Mouse (Mus musculus) neural tube, embryonic 10.5 days (tissue): ENCODE results near the gene Tesk2.
"Not testable (repeated sequence)": the region's sequence is repeated elsewhere in the genome, so short reads cannot be mapped to it uniquely, and the experiment has no call there.

ENCODE experiments used
- DNase-seq: peaks from one replicate; pipeline ENCODE4 v3.0.0-alpha.2; 2017; ENCODE audit warnings: low spot score; ENCODE audit errors: extremely low spot score

Tesk2 gene

DNA sequence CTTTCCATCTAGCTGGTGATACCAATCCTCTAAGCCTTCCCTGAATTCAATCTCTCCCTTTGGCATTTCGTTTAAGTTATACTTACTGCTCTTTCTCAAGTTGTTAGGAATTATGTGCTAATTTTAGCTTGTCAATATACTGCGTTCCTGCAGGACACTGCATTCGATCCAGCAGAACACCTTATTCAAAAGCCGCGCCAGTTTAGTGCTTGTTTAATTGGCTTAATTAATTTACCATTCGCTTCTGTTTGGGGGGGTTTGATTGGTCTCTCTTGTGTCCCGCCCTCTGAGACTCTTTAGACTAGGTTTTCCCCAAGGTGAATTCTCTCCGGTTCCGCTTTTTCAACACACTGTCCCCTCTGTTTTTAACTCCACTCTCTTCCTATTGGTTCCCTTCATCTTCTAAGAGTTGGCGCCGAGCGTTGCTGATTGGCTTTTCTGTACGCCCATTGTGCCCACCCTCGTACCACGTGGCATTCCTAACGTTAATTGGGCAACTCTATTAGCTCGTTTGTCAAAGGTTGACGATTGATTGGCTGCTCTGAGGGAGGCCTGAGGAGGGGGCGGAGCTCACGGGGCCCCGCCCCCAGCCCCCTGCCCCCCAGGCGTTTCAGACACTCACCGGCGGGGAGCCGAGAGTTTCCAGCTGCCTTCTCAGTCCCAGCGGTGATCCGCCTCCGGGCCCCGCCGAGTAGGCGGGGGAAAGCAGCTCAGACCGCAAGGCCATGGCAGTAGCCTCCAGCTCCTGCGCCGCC, at the start of gene Tesk2:
Gene Tesk2, plus strand, starts transcription at position 606 of the 755 bp plus-strand sequence.
- peak; percentile 91 for DNase-seq

DNA sequence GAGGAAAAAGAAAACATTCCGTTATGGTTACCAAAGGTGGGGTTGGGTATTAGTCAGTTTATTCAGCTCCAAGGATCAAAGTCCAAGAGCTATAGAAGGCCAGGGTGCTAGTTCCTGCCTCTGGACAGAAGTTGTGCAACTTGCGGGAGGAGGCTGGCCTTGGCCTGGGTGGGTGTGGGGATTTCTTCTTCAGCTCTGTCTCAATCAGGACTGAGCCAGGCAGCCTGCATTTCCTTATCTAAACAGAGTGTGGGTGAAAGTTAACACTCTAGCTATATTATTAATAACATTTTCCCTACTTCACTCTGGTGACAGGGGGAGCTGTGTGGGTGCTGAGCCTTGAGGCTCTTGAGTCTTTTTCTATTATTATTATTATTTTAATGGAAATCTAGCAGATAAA, 48.0 kb upstream of the Tesk2 start:
- no peak for DNase-seq

DNA sequence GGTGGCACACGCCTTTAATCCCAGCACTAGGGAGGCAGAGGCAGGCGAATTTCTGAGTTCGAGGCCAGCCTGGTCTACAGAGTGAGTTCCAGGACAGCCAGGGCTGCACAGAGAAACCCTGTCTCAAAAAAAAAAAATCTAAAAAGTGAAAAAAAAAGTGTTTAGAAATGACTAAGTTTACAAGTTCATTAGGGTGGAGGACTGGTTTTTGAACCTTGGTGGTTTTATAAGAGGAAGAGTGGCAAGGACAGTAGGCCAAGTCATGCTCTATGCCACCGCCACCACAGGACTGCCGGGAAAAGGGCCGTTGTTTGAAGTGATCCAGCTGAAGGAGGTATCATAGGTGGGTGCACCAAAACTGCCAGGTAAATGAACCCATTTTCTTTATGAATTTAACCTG, 46.0 kb upstream of the Tesk2 start:
- not testable (repeated sequence) for DNase-seq

DNA sequence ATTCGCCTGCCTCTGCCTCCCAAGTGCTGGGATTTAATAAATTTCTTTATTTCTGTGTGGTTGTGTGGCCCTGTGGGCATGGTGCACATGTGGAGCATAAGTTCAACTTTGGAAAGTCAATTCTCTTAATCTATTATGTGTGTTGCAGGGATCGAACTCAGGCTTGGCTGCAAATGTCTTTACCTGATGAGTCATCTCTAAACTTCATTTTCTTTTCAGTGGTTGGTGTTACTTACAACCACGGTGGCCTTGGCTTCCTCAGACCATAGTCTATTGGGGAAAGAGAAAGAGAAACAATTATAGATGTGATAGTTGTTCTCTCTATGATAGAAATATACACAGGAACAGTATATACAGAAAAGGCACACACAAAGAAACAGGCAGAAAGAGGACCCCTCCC, 44.7 kb upstream of the Tesk2 start:
- DNase-seq, result no peak

DNA sequence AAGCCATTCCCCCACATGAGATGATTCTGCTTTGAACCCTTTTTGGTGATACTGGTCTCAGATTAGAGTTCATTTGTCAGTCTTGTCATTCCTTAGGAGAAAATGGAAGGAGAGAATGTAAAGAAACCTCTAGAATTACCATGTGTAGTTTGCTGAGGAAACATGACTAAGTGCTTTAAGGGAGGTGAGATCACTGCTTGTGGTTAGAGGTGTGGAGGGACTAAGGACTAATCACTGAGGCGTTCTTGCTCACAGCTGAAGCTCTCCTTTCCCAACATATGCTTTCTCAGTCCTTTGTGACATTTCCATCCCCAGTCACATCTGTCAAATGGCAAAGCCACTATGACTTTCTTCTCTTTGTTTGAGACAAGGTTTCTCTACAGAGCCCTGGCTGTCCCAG, 42.9 kb upstream of the Tesk2 start:
- no peak for DNase-seq

DNA sequence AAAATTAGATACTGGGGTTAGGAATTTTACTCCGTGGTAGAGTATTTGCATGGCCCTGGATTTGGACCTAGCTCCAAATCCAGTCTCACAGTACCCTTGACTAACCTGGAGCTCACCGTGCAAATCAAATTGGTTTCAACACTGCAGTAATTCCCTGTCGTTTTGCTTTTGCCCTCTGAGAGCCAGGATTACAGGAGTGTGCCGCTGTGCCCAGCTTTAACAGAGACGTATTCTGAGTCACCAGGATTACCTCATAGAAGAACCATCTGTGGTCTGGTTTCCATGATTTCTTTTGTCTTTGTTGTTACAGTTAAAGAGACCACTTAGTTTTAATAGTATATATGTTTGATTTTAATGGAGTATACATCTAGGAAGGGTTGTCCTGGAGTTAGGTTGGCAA, 41.6 kb upstream of the Tesk2 start:
- DNase-seq, result no peak

DNA sequence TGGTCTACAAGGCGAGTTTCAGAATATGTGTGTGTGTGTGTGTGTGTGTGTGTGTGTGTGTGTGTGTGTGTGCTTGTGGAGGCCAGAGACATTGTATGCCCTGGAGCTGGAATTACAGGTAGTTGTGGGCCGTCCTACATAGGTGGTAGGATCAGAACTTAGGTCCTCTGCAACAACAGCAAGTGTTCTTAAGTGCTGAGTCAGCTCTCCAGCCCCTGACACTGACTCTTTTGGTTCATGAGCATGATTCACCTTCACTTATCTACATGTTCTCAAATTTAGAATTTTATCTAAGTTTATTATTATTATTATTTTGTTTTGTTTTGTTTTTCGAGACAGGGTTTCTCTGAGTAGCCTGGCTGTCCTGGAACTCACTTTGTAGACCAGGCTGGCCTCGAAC, 40.2 kb upstream of the Tesk2 start:
- not testable (repeated sequence) for DNase-seq

DNA sequence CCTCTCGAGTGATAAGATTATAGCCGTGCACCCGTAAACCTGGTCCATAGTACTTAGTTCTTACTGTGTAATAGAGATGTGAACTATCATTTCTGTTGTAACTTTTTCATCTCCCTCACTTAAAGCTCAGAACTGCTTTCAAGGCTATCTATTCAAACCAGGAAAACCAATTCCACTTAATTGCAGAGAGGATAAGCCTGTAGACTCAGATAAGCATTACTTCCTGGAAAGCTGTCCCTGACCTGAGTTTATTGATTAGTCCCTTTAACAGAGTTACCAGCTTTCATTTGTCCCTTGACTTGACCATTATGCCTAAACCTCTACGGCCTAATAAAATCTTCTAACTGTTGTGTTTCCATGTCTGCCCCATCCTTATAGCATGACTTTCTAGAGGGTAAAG, 36.8 kb upstream of the Tesk2 start:
- DNase-seq, result no peak

DNA sequence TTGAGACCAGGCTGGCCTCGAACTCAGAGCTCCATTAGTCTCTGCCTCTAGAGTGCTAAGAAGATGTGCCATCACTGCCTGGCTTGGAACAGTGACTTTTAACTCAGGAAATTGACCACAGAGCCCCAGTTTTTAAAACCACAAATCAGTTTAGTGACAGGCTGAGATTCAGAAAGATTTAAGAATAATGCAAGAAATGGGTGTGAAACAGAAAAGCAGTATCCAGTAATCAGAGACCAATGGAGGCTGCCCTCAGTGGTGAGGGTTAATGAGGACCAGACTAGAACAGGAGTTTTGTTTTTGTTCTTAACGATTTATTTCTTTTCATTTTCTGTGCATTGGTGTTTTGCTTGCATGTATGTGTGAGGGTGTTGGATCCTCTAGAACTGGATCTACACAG, 36.1 kb upstream of the Tesk2 start:
- no peak for DNase-seq

DNA sequence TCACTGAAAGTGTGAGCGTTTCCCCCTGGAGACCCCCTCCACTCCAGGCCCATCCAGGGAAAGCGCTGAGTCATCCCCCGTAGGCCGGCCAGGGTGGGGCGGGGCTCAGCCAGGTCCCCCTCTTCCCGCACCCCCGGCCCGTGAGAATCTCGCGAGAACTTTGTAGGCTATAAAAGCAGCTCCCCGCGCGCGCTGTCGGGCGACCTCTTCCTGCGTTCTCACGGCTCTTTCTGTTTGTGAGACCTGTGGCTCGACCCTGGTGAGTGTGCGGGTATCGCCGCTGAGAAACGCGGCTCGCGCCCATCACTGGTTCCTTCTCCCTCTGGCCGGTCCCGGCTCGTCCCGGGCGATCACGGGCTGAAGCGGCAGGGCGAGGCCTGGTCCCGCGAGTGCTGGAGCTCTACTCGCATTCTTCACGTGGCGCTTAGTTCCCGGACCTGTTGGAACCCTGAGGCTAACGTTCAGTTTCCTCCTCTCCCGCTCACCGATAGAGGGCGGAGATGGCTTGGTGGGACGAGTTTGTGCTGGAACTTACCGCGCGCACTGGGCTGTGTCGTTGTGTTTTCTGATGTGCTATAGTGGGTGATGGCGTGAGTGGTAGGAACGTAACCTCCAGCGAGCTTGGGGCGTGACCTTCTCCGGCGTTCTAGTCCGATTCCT, 35.2 kb upstream of the Tesk2 start, which contains the start of gene Prdx1:
Gene Prdx1, plus strand, starts transcription at position 143 of the 660 bp plus-strand sequence.
- DNase-seq, result peak; percentile 100

DNA sequence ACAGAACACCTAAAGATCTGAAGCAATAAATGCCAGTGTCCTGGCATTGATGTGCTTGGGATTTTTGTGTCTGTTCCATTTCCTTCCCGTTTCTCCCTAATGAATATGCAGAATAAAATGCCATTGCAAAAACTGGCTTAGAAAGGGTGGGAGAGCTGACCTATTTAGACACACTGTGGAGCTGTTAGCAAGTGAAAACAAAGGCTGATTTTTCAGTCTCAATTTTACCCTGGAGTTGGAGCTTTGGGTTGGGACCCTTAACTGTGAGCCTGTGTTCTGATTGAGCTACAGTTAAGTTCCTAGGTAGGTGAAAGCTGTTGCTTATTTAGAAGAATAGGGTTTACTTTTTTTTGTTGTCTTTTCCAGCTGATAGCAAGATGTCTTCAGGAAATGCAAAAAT, 33.7 kb upstream of the Tesk2 start:
- DNase-seq, result no peak

DNA sequence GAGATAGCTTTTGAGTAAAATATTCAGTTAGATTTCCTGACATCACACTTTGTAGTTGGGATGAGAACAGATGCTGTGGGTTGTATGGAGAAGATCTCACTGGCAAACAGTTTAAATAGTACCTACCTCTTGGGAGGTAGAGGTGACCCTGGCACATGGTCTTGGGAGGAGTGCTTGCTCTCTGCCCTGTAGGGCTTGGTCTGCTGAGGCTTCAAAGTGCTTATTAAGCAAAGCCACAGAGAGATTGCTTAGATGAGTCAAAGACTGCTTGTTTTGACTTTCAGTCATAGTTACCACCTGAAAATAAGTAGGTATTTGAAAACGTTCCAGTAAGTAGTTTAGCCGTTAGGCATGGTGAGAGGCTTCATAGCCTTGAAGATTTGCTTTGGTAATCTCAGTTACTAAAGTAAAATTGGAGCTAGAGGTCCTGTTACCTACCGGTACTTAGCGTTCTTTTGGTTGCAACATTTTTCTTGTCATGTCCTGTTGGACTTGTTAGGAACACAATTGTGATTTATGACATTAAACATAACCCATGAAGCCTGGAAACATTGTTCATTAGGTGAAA, 31.4 kb upstream of the Tesk2 start:
- no peak for DNase-seq

DNA sequence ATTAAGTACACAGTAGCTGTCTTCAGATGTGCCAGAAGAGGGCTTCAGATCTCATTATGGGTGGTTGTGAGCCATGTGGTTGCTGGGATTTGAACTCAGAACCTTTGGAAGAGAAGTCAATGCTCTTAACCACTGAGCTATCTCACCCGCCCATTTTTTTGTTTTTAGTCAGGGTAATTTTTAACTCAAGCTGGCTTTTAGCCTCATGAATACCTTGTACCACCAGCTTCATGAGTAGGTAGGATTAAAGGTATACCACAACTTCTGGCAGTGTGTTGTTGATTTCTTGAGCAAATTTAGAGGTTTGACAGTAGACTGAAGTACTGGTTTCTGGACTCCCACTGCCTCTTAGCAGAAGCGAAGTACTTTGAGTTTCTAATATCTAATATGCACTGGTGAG, 28.6 kb upstream of the Tesk2 start:
- no peak for DNase-seq

DNA sequence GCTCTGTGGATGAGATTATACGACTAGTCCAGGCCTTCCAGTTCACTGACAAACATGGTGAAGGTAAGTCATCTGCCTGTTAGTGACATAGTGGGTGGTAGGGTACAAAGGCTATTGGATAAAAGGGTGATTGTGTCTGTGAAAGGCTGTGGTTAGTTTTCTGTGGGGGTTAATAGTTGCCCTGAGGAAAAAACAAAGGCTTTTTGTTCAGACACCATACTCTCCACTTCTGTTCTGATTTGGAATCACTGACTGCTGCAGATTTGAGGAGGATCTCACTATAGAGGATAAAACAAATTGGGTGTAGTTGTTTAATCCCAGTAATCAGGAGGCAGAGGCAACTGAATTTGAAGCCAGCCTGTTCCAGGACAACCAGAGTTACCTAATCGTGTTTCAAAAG, 27.0 kb upstream of the Tesk2 start:
- DNase-seq, result no peak

DNA sequence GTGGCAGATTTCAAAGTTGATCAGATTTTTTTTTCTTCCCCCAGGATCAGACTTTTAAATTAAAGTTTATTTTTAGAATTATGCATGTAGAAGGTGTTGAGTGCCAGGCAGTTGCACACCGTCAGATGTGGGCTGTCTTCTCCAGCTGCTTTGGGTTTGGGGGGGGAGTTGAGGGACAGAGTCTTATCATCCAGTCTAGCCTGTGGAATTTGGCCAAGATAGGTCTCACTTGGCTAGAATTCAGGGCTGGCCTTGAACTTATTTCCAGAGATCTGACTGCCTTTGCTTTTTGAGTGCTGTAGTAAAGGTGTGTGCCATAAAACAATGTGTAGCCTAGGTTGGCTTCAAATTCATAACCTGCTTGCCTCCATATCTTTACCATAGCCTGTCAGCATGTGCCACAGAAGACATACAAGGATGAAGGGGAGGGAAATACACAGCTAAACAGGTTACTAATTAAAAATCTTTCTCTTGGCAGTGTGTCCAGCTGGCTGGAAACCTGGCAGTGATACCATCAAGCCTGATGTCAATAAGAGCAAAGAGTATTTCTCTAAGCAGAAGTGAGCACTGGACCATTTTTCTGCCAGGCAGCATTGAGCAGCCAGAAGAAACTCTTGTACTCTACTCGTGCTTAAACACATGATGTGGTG, 21.9 kb upstream of the Tesk2 start:
- no peak for DNase-seq

DNA sequence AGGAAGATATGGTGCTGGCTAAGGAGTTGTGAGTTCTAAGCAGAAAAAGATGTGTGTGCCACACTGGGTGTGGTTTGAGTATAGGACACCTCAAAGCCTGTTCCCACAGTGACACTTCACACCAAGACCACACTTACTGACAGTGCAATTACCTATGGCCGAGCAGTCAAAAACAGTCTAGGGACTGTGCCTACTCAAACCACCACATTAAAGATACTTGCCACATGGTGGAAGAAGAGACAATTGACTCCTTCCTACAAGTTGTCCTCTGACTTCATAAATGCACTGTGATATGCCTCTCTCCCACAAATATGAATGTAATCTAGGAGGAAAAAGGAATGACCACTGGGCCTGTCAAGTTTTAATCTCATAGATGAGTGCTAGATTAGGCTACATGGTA, 19.8 kb upstream of the Tesk2 start:
- no peak for DNase-seq

DNA sequence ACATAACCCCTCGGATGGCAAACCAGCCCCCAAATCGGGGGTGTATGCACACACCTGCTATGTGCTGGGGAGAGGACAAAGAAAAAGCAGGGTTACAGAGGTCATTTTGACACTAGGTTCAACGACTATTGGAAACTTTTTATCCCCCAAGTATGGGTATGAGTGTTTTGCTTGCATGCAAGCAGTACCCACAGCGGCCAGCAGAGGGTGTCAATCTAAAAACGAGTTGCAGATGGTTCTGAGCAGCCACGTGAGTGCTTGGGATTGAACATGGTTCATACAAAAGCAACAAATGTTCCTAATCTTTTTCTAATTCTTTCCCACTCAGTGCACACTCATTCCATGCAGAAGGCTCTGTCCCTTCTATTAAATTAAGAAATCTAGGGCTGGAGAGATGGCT, 16.9 kb upstream of the Tesk2 start:
- DNase-seq, result peak; percentile 81

DNA sequence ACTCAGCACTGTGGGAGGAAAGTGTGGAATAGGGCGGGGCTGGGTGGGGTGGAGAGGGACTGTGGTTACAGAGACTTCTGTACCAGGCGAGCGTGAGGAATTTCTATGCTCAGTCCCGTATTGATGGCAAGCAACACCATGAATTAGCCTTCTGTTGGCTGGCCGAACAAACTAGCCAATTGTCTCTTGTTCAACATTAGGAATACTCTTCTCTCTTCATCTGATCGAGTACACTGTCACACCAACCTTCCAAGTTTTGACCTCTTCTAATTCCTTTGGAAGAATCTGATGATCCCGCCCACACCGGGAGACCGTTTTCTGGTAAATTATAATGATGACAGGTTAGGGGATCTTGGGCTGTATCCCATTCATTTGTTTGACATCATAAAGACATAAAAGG, 13.1 kb upstream of the Tesk2 start:
- no peak for DNase-seq

DNA sequence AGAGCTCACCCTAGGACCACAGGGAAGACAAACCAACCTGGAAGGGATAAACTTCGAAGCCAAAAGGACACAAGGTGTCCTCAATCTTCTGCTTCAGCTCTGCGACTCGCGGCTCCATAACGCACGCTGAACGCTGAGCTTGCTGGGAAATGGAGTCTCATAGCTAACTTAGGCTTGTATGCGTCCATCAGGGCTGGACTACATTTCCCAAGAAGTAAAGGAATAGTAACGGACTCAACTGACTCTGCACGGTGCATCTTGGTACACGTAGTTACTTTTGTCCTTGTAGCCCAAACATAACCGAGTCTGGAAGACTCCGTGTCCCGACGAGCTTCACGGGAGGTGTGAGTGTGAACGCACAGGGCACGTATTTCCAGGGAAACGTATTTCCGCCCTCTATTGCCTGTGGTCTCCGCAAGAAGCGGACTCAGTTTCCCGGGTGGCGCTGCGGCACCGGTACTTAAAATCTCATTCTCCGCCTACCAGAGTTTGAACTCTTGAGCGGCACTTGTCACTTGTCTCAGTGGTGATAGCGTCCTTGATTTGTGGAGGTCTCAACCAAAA, 12.5 kb upstream of the Tesk2 start, which contains the start of the genes Mmachc and Ccdc163:
Gene Mmachc, minus strand, starts transcription at position 206 of the 564 bp plus-strand sequence.
Gene Ccdc163, plus strand, starts transcription at position 309 of the 564 bp plus-strand sequence.
- DNase-seq, result peak; percentile 87

DNA sequence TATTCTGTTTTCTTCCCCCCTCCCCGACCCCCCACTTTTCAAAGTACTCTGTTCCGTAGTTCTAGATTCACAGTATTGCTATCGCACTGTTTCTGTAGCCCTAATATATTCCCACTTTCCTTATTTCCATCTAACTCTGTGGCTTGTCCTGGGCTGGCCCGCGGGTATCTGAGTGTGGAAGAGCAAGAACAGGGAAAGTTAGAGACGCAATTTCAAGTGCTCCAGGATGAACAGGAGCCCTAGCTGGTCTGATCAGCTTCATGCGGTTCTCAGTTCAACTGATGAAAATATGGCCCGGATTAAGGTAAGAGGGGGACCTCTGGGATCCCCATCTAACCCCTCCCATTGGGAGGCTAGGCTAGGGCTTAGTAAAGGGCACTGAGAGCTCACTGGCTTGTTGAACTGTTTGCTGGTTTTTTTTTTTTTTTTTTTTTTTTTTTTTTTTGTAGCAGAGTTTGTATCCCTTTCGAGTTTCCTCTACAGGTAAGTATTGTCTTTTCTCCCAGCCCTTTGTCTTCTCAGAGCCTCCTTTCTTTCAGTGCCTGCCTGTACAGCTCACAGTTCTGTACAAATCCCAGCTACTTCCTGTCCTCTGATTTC, 11.9 kb upstream of the Tesk2 start:
- DNase-seq, result no peak

DNA sequence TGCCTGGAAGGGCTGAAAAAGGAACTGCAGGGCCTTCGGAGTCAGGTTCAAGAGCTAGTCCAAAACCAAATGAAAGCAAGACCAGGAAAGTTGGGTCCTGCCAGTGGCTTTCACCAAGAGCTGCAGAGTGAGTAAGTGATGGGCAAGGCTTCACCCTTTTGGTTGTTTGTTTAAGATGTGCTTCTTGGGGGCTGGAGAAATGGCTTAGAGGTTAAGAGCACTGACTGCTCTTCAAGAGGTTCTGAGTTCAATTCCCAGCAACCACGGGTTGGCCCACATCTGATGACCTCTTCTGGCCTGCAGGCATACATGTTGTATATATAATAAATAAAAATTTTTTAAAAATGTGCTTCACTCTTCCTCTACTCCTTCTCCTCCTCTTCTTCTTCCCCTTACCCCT, 10.6 kb upstream of the Tesk2 start:
- no peak for DNase-seq
